17 mouse cellular contexts compared by ENCODE assay signal in genomic region chr16:89695406-89695805, GRCm38 (mm10).
"Had no signal": no experiment of that assay in that cellular context is flagged by ENCODE, and none has a peak within 500 bp of the region (broad histone marks: within the 10 kb centered on the region; RNA-seq: fewer than 3 reads in every experiment).

No protein-coding gene starts in this region.

- H3K27ac ChIP-seq: midbrain, embryonic 10.5 days; midbrain, embryonic 12.5 days; neural tube, embryonic 13.5 days; neural tube, embryonic 15.5 days had no signal

- H3K4me2 ChIP-seq: lung, embryonic 14.5 days; midbrain, embryonic 12.5 days; neural tube, embryonic 13.5 days; neural tube, embryonic 15.5 days had no signal

- H3K36me3 ChIP-seq: midbrain, embryonic 10.5 days; midbrain, embryonic 12.5 days; neural tube, embryonic 13.5 days; neural tube, embryonic 15.5 days had no signal

- H3K9me3 ChIP-seq: midbrain, embryonic 10.5 days; midbrain, embryonic 12.5 days; neural tube, embryonic 13.5 days; neural tube, embryonic 15.5 days had no signal

- H3K9ac ChIP-seq: lung, embryonic 14.5 days; midbrain, embryonic 12.5 days; neural tube, embryonic 13.5 days; neural tube, embryonic 15.5 days had no signal

- H3K27me3 ChIP-seq: neural tube, embryonic 13.5 days; neural tube, embryonic 15.5 days had no signal

- DNase-seq: lung, adult 18-20 months; midbrain, embryonic 14.5 days; retina, postnatal 1 day; right cerebral cortex, adult 18-20 months; right cerebral cortex, postnatal 25 days; right cerebral cortex, postnatal 4 days; spleen, adult 18-20 months; thymus, adult 18-20 months; thymus, postnatal 14 days; thymus, postnatal 36 days had no signal

- ATAC-seq: midbrain, embryonic 16.5 days had no signal

- H3K4me3 ChIP-seq: midbrain, embryonic 10.5 days; midbrain, embryonic 12.5 days; myocyte; neural tube, embryonic 13.5 days; neural tube, embryonic 15.5 days had no signal
